Mouse (Mus musculus) regulatory T cell (primary cell): ENCODE results near the gene Slc22a2.

ENCODE experiments used
- in situ Hi-C: fragments of 300-600 bp; cut with MboI, MseI; formaldehyde crosslinking; loops from one replicate; pipeline ENCODE4 v1.15.1; 2025; ENCODE audit warnings: high pct_unique_total_duplicates

Gene Slc22a2

GRCm38 (mm10) chr17:12630976-12631730 is 47.2 kb downstream of the Slc22a2 start:
- in situ Hi-C loops: loop anchor here (10.0 kb wide), 1 partner anchor 226 kb away; no protein-coding TSS in a partner anchor

GRCm38 (mm10) chr17:12631771-12632600 is 48.1 kb downstream of the Slc22a2 start:
- in situ Hi-C loops: loop anchor here (10.0 kb wide), 1 partner anchor 227 kb away; no protein-coding TSS in a partner anchor

GRCm38 (mm10) chr17:12634814-12635213 is 50.9 kb downstream of the Slc22a2 start:
- in situ Hi-C loops: loop anchor here (10.0 kb wide), 1 partner anchor 230 kb away; no protein-coding TSS in a partner anchor

- in situ Hi-C loops: loop anchor here (10.0 kb wide), 1 partner anchor 235 kb away; no protein-coding TSS in a partner anchor
Observed at GRCm38 (mm10) chr17:12639585-12639984, 55.7 kb downstream of the Slc22a2 start.

- in situ Hi-C loops: no loop called here
Observed at GRCm38 (mm10) chr17:12641087-12641486, 57.2 kb downstream of the Slc22a2 start.

- in situ Hi-C loops: no loop called here
Observed at GRCm38 (mm10) chr17:12645461-12645860, 61.5 kb downstream of the Slc22a2 start.

GRCm38 (mm10) chr17:12652604-12653003 is 68.7 kb downstream of the Slc22a2 start:
- in situ Hi-C loops: no loop called here

- in situ Hi-C loops: no loop called here
Observed at GRCm38 (mm10) chr17:12654061-12654460, 70.1 kb downstream of the Slc22a2 start.

GRCm38 (mm10) chr17:12655826-12656225 is 71.9 kb downstream of the Slc22a2 start:
- in situ Hi-C loops: loop anchor here (5.0 kb wide), 1 partner anchor 119 kb away; no protein-coding TSS in a partner anchor

GRCm38 (mm10) chr17:12658784-12659183 is 74.9 kb downstream of the Slc22a2 start:
- in situ Hi-C loops: loop anchor here (5.0 kb wide), 1 partner anchor 121 kb away; no protein-coding TSS in a partner anchor

GRCm38 (mm10) chr17:12659233-12659632 is 75.3 kb downstream of the Slc22a2 start:
- in situ Hi-C loops: loop anchor here (5.0 kb wide), 1 partner anchor 122 kb away; no protein-coding TSS in a partner anchor

- in situ Hi-C loops: loop anchor here (10.0 kb wide), 1 partner anchor 236 kb away; no protein-coding TSS in a partner anchor
Observed at GRCm38 (mm10) chr17:12660572-12661260, 76.8 kb downstream of the Slc22a2 start.

GRCm38 (mm10) chr17:12664156-12664555 is 80.2 kb downstream of the Slc22a2 start:
- in situ Hi-C loops: loop anchor here (10.0 kb wide), 1 partner anchor 239 kb away; no protein-coding TSS in a partner anchor

GRCm38 (mm10) chr17:12668478-12669362 is 84.8 kb downstream of the Slc22a2 start:
- in situ Hi-C loops: loop anchor here (10.0 kb wide), 1 partner anchor 244 kb away; no protein-coding TSS in a partner anchor

GRCm38 (mm10) chr17:12669363-12669679 is 85.4 kb downstream of the Slc22a2 start:
- in situ Hi-C loops: loop anchor here (10.0 kb wide), 1 partner anchor 245 kb away; no protein-coding TSS in a partner anchor

GRCm38 (mm10) chr17:12671029-12671605 is 87.2 kb downstream of the Slc22a2 start:
- in situ Hi-C loops: loop anchor here (10.0 kb wide), 1 partner anchor 416 kb away; no protein-coding TSS in a partner anchor

- in situ Hi-C loops: loop anchor here (10.0 kb wide), 1 partner anchor 418 kb away; no protein-coding TSS in a partner anchor
Observed at GRCm38 (mm10) chr17:12672285-12672790, 88.4 kb downstream of the Slc22a2 start.

GRCm38 (mm10) chr17:12673871-12674270 is 89.9 kb downstream of the Slc22a2 start:
- in situ Hi-C loops: loop anchor here (10.0 kb wide), 1 partner anchor 419 kb away; no protein-coding TSS in a partner anchor

- in situ Hi-C loops: loop anchor here (10.0 kb wide), 1 partner anchor 420 kb away; no protein-coding TSS in a partner anchor
Observed at GRCm38 (mm10) chr17:12674980-12675379, 91.0 kb downstream of the Slc22a2 start.
